10 mouse cellular contexts compared by ENCODE assay signal in the genomic region with DNA sequence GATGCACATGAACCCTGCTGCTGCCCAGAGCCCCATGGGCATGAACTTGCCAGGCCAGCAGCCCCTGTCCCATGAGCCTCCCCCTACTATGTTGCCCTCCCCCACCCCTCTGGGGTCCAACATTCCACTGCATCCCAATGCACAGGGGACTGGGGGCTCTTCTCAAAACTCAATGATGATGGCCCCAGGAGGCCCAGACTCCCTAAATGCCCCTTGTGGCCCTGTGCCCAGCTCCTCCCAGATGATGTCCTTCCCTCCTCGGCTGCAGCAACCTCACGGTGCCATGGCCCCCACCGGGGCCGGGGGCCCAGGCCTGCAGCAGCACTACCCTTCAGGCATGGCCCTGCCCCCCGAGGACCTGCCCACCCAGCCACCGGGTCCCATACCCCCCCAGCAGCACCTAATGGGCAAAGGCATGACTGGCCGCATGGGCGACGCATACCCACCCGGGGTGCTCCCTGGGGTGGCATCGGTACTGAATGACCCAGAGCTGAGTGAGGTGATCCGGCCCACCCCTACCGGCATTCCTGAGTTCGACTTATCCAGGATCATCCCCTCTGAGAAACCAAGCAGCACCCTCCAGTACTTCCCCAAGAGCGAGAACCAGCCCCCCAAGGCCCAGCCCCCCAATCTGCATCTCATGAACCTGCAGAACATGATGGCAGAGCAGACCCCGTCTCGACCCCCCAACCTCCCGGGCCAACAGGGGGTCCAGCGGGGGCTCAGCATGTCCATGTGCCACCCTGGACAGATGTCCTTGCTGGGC. TPM values are rescaled to one million over a fixed set of nuclear protein-coding genes. Genes with fewer than 3 reads are reported as not detected.
DNase-seq lines count a peak whose midpoint lies in the region; ATAC-seq and TF ChIP-seq lines count a peak whose summit lies in the region.
"Had no signal": no experiment of that assay in that cellular context is flagged by ENCODE, and none has a peak within 500 bp of the region (broad histone marks: within the 10 kb centered on the region; RNA-seq: fewer than 3 reads in every experiment).

No protein-coding gene starts in this region.

- no peak for TF ChIP-seq CTCF in gastrocnemius, adult 2 months (IDR thresholded peaks at IDR 0.05)
- TF ChIP-seq CTCF in thymus, adult 2 months (IDR thresholded peaks at IDR 0.05; ENCODE audit: borderline replicate concordance, control insufficient read depth, extremely low read depth, insufficient read depth, low read length, poor library complexity): no peak

- no peaks in the 10 kb centered on the region; the same call in 1 of the 2 replicates for H3K36me3 ChIP-seq in thymus, adult 2 months (ENCODE audit: control insufficient read depth, insufficient read depth, low read length)
- peaks cover 11% of the 10 kb centered on the region; the same call in 1 of the 2 replicates for H3K36me3 ChIP-seq in intestine, embryonic 16.5 days (ENCODE audit: control insufficient read depth, insufficient read depth, low read length)
- peaks cover 30% of the 10 kb centered on the region for H3K36me3 ChIP-seq in midbrain, embryonic 15.5 days (replicated peaks)

- H3K9me3 ChIP-seq in intestine, embryonic 16.5 days (ENCODE audit: control insufficient read depth, low read length): no peaks in the 10 kb centered on the region
- no peaks in the 10 kb centered on the region for H3K9me3 ChIP-seq in midbrain, embryonic 15.5 days

- intact Hi-C loops in gastrocnemius, adult 2 months (cut with DNase I): no loop called here

- H3K4me2 ChIP-seq in intestine, embryonic 16.5 days (ENCODE audit: low read depth, low read length): peak overlapping the region; percentile 58; the same call in 1 of the 2 replicates
- H3K4me2 ChIP-seq in midbrain, embryonic 15.5 days: no peak overlapping the region

- no peaks in the 10 kb centered on the region for H3K27me3 ChIP-seq in thymus, adult 2 months (ENCODE audit: control insufficient read depth, insufficient read depth, low read length)
- no peaks in the 10 kb centered on the region for H3K27me3 ChIP-seq in intestine, embryonic 16.5 days (replicated peaks; ENCODE audit: control insufficient read depth, insufficient read depth, low read length)
- no peaks in the 10 kb centered on the region for H3K27me3 ChIP-seq in midbrain, embryonic 15.5 days (replicated peaks)
- H3K27me3 ChIP-seq: CH12.LX had no signal

- peak overlapping the region; percentile 86 for H3K27ac ChIP-seq in gastrocnemius, adult 2 months
- H3K27ac ChIP-seq in thymus, adult 2 months (ENCODE audit: control insufficient read depth, insufficient read depth, low read length): 0 out of 2 replicates have a peak overlapping the region, but pooled peaks have one; percentile 94
- H3K27ac ChIP-seq in intestine, embryonic 16.5 days (ENCODE audit: low read length): peak overlapping the region; percentile 1; the same call in 1 of the 2 replicates
- 0 out of 2 replicates have a peak overlapping the region, but pooled peaks have one; percentile 53 for H3K27ac ChIP-seq in midbrain, embryonic 15.5 days

- 92% methylated on average over 19 of the region's 19 CpGs for WGBS in thymus, adult 2 months
- WGBS in intestine, embryonic 16.5 days: 77% methylated on average over 19 of the region's 19 CpGs
- WGBS in midbrain, embryonic 15.5 days: 76% methylated on average over 19 of the region's 19 CpGs

- H3K4me1 ChIP-seq in thymus, adult 2 months (replicated peaks; ENCODE audit: control insufficient read depth, insufficient read depth, low read length): peaks cover 46% of the 10 kb centered on the region
- H3K4me1 ChIP-seq in intestine, embryonic 16.5 days (ENCODE audit: control insufficient read depth, insufficient read depth, low read length): peaks cover 39% of the 10 kb centered on the region
- H3K4me1 ChIP-seq in midbrain, embryonic 15.5 days: peaks cover 10% of the 10 kb centered on the region

- TF ChIP-seq POLR2A in thymus, adult 2 months (IDR thresholded peaks at IDR 0.05; ENCODE audit: control insufficient read depth, extremely low read depth, insufficient read depth, low read length, poor library complexity): no peak

- peak overlapping the region; percentile 58 for H3K9ac ChIP-seq in intestine, embryonic 16.5 days (ENCODE audit: low read depth, low read length)
- H3K9ac ChIP-seq in midbrain, embryonic 15.5 days: no peak overlapping the region

- no peak for ATAC-seq in intestine, embryonic 16.5 days
- no peak for ATAC-seq in midbrain, embryonic 15.5 days (replicated peaks)
- ATAC-seq in megakaryocyte progenitor cell, adult 5-6 weeks (replicated peaks; ENCODE audit: poor library complexity): no peak

- no peak for DNase-seq in gastrocnemius, adult 2 months
- no peak for DNase-seq in gastrocnemius, postnatal 10 days
- no peak for DNase-seq in thymus, adult 2 months
- no peak for DNase-seq in thymus, postnatal 25 days
- no peak for DNase-seq in left cerebral cortex, adult 11 months (ENCODE audit: low spot score)

- H3K4me3 ChIP-seq in gastrocnemius, adult 2 months: peak overlapping the region; percentile 66; the same call in 1 of the 2 replicates
- H3K4me3 ChIP-seq in thymus, adult 2 months (ENCODE audit: control insufficient read depth, insufficient read depth, low read length): no peak overlapping the region
- no peak overlapping the region for H3K4me3 ChIP-seq in intestine, embryonic 16.5 days (ENCODE audit: low read length)
- H3K4me3 ChIP-seq in midbrain, embryonic 15.5 days: no peak overlapping the region

RNA-seq across cellular contexts. Expression of gene Bcl9l, which starts 26.3 kb away (rescaled TPM):
- total RNA-seq in gastrocnemius, adult 2 months (2021): 10 to 100 TPM; 38.3 to 43.6 TPM
- total RNA-seq in gastrocnemius, postnatal 10 days (2021): 10 to 100 TPM; 65.4 to 77.6 TPM
- polyA plus RNA-seq in thymus, adult 2 months (2012; rRNA removed): 38.7 and 50.4 TPM in 2 replicates
- polyA plus RNA-seq in intestine, embryonic 16.5 days (2015; fragmentation: Nextera tagmentation; extraction: Ambion mirVana): 5.1 and 5.9 TPM in 2 replicates
- polyA plus RNA-seq in midbrain, embryonic 15.5 days (2015; fragmentation: Nextera tagmentation; extraction: Ambion mirVana): 12.5 and 13.0 TPM in 2 replicates
- total RNA-seq in megakaryocyte progenitor cell, adult 5-6 weeks (2015): 4.3 and 4.5 TPM in 2 replicates
- total RNA-seq in megakaryocyte progenitor cell, adult 5-6 weeks (2017): 1.6 and 1.8 TPM in 2 replicates

RNA-seq across cellular contexts. Expression of gene Cxcr5, which starts 52.8 kb away (rescaled TPM):
- not detected for total RNA-seq in gastrocnemius, adult 2 months (2021)
- not detected for total RNA-seq in gastrocnemius, postnatal 10 days (2021)
- polyA plus RNA-seq in thymus, adult 2 months (2012; rRNA removed): 7.7 and 9.9 TPM in 2 replicates
- 1.1 TPM in 2 replicates for polyA plus RNA-seq in intestine, embryonic 16.5 days (2015; fragmentation: Nextera tagmentation; extraction: Ambion mirVana)
- polyA plus RNA-seq in midbrain, embryonic 15.5 days (2015; fragmentation: Nextera tagmentation; extraction: Ambion mirVana): not detected in 2 replicates
- total RNA-seq in megakaryocyte progenitor cell, adult 5-6 weeks (2015): not detected in 2 replicates
- total RNA-seq in megakaryocyte progenitor cell, adult 5-6 weeks (2017): not detected in 2 replicates

RNA-seq across cellular contexts. Expression of gene Upk2, which starts 54.1 kb away (rescaled TPM):
- under 1 TPM; 0.22 to 0.23 TPM for total RNA-seq in gastrocnemius, adult 2 months (2021)
- total RNA-seq in gastrocnemius, postnatal 10 days (2021): under 1 TPM; 0.38 to 0.65 TPM
- 1.4 and 1.6 TPM in 2 replicates for polyA plus RNA-seq in thymus, adult 2 months (2012; rRNA removed)
- 0.61 and 0.80 TPM in 2 replicates for polyA plus RNA-seq in intestine, embryonic 16.5 days (2015; fragmentation: Nextera tagmentation; extraction: Ambion mirVana)
- not detected in 2 replicates for polyA plus RNA-seq in midbrain, embryonic 15.5 days (2015; fragmentation: Nextera tagmentation; extraction: Ambion mirVana)
- total RNA-seq in megakaryocyte progenitor cell, adult 5-6 weeks (2015): not detected in 2 replicates
- not detected in 2 replicates for total RNA-seq in megakaryocyte progenitor cell, adult 5-6 weeks (2017)
- total RNA-seq: CH12.LX had no signal
- polyA plus RNA-seq: cortical plate, adult 2 months had no signal

Comparison
In these comparisons a context has a peak if more than half of its experiments do, and no peak if none do; other contexts are left out.
1. H3K27ac ChIP-seq: peak in every context shown above with its lines; median percentile 94 in thymus, adult 2 months; 86 in gastrocnemius, adult 2 months; 53 in midbrain, embryonic 15.5 days; 1 in intestine, embryonic 16.5 days.
2. RNA of gene Bcl9l, which starts 26.3 kb away (total RNA-seq): 65.4 to 77.6 TPM in gastrocnemius, postnatal 10 days and 38.3 to 43.6 TPM in gastrocnemius, adult 2 months; 1.6 to 4.5 TPM in megakaryocyte progenitor cell, adult 5-6 weeks; every median in the first group is over 4 times any median in the second.